Mouse (Mus musculus) ovary, postnatal 36 days (tissue): ENCODE results near the gene Farp1.

Experiments
- DNase-seq: peaks from one replicate; pipeline ENCODE4 v3.0.0; 2022; ENCODE audit warnings: low spot score, mixed read lengths

Farp1 gene

DNA sequence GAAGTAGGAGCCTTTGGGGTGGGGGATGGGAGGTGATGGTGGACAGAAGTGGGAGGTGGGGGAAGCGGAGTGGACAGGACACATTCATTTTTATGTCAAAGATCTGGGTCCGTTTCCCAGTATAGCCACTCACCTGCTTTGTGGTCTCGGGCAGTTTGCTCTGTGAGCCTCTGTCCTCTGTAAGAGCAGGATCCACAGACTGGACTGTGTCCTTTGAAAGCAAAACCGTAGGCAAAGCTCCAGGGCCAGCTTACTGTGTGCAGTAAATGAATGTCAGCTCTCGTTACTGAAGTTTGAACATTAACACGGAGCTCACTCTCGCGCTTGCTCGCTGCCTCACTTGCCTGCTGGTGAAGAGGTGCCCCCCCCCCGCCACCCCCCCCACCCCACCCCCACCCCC, 110.7 kb downstream of the Farp1 start:
- DNase-seq: no peak

DNA sequence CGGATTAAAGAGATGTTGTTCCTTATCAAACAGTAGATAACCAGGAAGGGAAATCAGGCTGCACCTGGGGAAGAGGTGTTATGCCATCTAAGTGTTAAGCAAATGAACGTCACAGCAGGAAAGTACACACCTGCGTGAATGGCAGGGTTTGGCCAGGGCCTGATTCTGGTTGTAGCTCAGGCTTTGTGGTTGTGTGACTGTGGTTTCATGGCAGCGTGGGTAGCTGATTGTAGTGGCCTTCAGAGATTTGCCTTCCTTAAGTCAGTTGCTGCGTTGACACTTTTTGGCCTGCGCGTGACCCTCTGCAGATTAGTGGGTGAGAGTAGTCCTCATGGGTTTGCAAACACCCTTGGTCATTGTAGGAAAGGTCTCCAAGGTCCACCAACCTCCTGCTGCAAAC, 111.2 kb downstream of the Farp1 start:
- no peak for DNase-seq

DNA sequence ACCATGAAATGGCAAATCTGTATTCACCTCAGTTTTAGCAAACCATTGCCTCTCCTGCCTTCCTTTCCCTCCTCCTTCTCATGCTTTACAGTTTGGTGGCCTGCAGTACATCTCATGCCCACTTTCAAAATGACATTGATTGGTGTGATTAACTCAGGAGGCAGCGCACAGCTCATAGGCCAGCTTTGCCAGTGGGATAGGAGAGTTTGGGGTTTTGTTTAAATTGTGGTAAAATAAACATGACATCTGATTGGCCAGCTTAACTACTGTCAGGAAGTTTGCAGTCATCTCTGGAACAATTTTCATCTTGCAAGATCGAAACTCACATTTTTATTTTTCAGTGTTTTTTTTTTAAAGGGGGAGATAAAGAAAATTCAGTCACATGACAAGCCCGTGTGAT, 112.0 kb downstream of the Farp1 start:
- no peak for DNase-seq

DNA sequence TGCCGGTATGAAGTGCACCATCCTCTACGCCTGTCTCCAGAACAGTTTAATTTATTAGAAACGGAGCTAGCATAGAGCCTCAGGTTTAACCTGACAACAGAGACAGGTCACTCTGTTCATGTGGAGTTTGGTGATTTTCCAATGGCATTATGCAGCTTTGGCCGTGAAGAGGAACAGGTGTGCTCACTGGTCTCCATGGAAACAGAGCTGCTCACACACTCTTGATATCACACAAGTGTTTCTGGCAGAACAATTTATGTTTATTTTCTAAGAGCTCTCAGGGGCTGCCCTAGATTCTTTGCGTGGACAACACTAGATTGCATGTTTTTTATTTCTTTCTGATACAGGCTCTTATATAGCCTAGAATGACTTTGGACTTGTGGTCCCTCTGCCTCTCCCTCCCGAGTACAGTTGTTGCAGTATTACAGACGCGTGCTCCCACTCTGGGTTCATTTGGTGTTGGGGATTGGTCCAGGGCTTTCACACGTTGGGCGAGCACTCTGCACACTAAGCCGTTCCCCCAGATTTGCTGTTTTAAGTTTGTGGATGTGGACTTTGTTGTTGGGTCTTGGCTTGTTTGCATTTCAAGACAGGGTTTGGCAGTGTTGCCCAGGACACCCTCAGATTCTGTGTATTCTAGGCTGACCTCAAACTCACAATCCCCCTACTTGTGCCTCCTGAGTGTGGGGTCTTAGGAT, 113.2 kb downstream of the Farp1 start:
- no peak for DNase-seq

DNA sequence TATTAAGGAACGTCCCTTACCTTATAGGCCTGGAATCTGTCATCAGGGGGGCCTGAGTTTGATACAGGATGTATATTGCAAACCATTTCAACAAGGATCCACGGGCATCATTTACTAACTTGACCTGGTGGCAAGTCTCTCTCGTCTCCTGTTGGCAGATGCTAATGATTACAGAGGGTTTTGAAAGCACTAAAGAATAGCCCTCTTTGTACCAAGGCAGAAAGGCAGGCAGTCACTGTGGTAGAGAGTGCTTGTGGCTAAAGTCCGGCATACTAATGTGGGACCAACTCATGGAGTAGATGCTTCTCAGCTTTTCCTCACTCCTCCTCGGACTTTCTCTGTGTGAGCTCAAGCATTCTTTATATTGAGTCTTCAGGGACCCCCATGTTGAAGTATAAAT, 115.0 kb downstream of the Farp1 start:
- no peak for DNase-seq

DNA sequence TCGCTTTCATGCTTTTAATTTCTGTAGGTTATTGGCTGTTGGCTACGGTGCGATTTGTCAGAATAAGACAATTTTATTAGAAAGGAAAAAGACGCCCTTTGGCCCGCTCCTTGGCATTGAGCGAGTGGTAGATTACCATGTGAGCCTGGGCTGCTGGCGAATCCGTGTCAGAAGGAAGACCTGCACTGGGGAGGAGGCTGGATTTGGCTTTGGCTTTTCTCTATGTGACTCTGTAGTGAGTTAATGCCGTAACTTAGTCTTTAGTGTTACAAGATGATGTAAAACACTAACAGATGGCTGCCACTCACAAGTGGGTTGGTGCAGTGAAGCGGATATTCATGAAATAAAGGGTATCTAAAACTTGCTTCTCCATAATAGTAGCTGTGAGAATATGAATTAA, 116.8 kb downstream of the Farp1 start:
- DNase-seq: no peak

DNA sequence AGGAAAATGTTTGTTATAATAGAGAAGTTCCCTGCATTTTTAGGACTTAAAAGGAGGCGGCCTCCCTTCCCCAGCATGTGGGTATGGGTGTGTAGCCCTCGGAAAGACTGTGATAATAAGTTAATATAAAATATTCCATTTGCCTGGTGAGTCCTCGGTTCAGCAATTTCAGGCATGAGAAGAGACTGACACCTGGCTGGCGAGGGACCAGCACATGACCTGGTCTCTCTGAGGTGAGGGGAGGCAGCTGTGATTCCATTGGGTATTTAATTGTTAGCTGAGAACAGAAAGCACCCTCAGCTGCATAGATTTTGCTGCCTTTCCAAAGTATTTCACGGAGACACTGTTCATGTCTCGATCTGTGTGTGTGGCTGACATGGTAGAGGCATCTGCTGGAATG, 117.8 kb downstream of the Farp1 start:
- DNase-seq: no peak

DNA sequence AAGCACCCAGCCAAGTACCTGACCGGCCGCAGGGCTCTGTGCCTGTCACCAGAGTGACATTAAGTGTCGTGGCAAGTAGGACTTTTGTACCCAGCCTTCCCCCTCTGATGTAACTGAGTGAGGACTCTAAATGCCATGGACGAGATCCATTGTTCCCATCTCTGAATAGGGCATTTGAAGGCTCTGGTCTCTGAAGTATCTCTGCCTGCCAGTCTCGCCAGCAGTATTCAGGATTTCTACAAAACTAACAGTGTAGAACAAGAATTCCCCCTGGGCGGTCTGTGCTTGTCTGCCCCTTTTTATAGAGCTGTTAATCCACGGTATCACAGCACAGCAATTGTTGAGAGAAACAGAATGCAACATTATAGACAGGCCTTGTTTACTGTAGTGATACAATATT, 118.3 kb downstream of the Farp1 start:
- no peak for DNase-seq

DNA sequence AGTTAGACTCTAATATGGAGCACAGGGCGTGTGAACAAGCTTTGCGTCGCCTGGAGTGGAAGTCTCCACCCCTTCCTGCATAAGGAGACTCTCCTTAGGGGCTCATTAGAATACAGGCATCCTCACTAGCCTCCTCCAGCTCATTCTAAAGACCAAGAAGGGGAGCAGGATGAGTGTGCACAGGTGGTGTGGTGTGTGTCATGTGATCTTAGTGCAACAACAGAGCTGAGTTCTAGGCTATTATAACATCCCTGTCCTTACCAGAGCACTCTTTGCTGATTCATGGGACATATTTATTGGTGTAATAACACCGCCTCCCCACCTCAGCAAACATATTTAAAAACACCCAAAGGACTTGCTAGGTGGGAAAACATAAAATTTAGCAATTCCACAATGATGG, 120.2 kb downstream of the Farp1 start:
- no peak for DNase-seq

DNA sequence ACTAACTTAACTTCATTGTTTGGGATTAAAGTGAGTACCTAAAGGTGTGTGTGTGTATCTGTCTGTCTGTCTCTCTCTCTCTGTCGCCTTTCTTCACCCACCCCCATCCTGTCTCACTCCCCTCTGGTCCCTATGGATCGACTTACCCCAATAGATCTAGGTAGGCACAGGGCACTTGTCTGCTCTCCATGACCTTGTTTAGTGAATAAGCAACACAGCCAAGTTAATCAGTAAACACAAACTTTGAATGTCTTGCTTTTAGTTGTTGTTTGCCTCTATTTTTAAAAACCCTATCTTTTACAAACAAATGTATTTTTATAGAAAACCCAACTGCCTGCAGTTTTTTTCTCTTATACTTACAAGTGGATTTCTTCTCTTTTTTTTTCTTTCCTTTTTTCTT, 123.6 kb downstream of the Farp1 start:
- no peak for DNase-seq

DNA sequence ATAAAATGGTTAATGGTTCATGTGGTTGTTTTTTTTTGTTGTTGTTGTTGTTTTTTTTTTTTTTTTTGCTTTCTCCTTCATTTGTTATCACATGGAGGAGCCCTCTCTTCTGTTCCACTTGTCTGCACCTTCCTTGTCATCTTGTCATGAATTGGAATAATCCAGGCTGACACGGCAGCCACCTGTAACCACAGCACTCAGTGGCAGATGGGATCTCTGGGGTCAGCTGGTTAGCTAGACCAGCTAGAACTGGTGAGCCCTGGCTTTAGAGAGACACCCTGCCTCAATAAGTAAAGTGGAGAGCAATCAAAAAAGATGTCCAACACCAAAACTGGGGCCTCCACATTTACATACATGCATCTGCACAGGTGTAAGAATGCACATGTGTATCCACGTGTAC, 127.8 kb downstream of the Farp1 start:
- DNase-seq: no peak

DNA sequence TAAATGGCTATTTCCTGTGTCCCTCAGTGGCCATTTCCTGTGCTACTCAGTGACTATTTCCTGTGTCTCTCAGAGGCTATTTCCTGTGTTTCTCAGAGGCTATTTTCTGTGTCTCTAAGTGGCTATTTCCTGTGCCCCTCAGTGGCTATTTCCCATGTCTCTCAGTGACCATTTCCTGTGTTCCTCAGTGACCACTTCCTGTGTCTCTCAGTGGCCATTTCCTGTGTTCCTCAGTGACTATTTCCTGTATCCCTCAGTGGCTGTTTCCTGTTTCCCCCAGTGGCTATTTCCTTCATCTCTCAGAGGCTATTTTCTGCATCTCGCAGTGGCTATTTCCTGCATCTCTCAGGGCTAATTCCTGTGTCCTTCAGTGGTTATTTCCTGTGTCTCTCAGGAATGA, 129.9 kb downstream of the Farp1 start:
- DNase-seq: no peak

DNA sequence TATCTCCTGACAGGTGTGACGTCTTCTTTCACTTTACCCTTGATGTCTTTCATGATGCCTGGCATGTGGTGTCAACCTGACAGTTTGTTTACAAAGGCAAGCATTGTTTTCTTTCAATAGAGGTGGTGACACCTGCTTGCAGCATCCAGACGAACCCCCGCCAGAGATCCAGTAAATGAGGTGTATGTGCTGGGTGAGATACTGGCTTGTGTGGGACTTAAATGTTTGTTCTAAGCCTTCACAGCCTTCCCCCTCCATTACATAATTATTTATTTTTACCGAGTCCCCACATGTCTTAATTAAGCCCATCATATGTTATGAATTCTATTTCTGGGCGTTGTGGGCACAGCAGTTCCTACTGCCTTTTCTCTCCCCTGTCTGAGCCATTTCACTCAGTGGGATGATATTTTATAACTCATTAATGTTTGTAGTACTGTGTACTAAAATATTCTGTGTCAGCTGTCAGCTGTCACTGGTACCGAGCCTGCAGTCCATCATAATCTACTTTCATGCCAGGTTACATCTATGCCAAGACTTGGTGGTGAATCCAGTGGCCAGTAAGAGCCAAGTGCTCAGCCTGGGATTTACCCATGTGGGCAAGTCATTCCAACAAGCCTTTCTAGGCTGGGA, 130.5 kb downstream of the Farp1 start:
- DNase-seq: no peak

DNA sequence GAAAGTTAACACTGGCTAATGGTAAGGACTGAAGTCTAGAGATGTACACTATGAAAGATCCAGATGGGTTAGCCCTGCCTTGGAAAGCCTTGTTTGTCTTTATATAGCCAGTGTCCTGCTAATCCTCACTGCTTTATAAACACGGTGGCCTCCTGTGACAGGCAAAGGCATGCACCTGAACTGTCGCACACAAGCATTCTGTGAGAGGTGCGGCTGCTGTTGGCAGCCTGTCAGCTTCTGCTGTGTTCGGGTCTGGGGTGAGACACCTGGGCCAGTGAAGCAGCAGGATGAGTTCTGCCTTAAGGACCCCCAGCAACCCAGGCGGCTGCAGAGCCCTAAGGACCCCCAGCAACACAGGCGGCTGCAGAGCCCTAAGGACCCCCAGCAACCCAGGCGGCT, 131.0 kb downstream of the Farp1 start:
- DNase-seq: no peak

DNA sequence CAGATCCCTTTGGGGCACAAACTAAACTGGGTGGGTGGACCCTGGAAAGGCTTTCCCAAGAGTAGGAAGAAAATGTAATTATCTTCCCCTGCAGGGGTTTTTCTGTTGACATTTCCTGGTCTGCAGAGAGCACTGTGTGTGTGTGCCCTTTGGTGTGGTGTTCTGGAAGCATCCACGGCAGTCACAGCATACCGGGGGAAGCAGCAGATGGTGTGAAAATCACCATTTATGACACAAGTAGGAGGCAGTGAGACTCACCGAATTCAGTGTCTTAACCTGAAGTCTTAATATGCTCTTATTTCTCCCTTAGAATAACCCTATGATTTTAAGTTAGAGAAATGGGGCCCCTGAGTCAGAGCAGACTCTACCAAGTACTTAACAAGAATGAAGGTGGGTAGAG, 133.7 kb downstream of the Farp1 start:
- DNase-seq: no peak

DNA sequence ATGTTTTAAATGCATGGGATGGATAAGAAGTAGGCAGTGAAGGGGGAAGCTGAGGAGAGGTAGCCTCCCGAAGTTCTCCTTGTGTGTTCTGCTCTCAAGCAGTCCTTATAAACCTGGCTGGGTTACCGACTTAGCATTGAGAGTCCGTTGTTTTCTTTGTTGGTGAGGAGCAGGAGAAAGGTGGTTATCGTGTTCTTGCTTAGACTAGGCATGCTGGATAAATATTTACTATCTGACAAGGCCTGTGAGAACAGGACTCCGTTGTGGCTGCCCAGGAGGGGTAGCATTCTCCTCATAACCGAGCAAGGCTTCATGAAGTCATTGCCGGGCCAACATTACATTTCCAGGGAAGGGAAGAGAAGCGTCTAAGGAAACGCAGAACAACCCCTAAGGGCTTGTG, 135.3 kb downstream of the Farp1 start:
- no peak for DNase-seq

DNA sequence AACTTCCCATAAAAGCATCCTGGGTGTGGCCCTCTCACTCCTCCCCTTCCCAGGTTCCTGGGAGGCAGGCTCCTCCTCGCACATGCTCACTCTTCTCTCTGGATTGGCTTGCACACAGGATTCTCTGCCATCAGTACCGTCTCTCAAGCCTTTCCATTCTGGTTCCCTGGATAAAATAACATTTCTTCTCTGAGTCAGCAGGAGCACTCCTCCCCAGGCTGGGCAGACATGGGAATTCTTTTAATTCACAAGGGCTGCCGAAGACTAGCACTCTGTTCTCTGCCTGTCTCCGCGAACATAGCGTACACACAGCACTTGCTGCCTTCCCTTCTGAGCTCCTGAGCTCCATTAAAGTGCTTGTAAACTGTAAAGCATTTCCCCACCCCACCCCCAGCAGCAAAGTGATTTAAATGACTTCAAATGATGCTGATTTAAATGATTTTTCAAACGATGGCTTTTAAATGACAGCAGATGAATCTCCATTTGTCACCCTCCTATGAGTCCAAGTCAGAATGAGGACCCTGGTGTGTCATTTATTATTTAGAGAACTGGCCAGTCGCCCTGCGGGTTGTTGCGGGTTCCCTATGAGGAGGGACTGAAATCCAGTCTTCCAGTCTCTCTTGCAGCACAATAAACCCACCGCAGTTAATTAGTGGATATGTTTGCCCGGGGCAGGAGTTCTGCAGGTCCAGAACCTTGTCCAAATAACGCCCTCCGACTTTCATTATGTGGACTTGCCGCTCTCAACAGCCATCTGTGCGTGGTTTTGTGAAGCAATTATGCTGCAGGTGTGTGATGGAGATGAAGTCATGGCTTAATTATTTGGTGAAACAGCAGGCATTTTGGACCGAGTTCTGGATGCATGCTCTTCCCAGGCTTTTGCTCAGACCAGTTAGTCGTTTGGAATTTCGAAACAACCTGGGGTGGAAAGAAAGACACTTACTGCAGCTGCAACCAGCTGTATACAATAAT, 137.4 kb downstream of the Farp1 start:
- DNase-seq: no peak

DNA sequence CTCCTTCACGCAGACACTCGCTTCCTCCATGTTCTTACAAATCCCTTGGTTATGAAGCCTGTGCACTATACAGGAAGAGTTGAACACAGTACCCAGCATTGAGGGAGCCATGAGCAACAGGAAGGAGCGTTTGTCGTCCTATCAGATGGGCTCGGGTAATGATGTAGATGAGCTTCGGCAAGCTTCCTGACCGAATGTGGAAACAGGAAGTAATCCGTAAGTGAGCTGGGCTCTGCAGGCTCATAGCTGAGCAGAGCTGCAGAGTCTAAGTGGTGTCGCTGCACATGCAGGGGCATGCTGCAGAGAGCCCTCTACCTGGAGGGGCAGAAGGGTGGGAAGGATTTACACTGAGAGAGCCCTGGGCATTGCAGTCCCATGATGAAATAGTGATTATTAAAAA, 140.4 kb downstream of the Farp1 start:
- DNase-seq: no peak

DNA sequence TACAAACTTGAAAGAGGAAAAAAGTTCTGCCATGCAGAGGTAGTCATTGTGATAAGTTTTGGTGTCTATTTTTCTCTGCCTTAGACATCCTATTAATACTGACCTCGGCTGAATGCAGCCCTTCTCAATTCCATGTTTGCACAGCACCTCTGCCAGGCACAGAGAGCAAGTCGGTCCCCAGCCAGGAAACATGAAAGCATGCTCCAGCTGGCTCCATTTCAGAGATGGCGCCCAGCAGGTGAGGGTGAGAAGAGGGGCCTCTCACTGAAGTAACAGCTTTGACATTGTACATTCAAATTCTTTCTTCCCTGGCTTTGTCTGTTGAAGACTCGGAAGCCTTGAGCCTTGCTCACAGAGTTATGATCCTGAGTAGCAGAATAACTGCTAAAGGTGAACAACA, 140.9 kb downstream of the Farp1 start:
- DNase-seq: no peak

DNA sequence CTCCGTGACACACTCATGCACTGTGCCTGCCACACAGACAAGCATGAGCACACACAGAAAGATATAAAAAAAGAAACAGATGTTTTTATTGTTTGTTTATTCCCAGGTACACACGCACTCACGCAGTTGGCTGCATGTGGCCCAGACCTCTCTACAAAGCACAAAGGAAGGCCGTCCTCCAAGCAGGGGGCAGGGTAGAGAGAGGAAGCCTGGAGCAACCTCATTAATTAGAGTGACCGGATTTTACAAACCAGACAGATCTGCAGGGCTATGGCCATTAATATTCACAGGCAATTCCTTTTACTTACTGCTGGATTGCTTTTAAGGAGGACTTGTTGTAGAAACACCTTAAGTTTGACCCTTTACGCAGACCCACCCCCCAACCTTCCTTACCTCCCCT, 142.9 kb downstream of the Farp1 start:
- no peak for DNase-seq

DNA sequence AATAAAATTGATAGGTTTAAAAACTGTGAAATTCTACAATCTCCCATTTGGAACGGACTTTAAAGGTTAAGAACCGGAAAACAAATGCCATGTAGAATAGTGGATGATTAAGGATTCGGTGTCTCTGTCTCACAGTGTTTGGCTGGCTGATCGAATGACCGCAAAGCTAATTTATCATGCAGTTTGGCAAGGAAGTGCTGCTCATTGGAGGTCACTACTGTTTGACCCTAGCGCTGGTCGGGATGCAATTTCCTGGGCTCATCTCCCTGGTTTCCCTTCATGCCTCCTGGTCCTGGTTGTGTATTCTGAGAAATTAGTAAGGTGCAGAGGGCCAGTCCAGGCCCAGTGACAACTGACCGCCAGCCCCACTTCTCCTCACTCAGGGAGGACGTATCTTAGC, 145.6 kb downstream of the Farp1 start:
- DNase-seq: no peak

DNA sequence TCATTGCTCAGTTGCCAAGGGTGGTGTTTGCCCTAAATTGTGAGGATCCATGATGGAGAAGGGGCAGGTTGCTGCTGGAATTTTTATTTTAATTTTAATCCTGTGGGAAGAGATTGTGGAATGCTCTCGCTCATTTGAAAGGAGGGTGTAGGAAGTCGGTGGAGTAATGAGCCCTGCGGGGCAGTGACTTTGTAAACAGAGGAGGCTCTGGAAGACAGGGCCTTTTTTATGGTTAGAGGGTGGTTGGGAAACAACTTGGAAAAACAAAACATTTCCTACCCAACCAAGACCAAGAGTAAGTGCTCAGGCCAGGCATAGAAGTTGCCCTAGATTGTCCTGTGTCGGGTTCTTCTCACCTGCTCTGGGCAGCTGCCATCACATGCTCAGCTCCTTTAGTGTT, 146.8 kb downstream of the Farp1 start:
- no peak for DNase-seq

DNA sequence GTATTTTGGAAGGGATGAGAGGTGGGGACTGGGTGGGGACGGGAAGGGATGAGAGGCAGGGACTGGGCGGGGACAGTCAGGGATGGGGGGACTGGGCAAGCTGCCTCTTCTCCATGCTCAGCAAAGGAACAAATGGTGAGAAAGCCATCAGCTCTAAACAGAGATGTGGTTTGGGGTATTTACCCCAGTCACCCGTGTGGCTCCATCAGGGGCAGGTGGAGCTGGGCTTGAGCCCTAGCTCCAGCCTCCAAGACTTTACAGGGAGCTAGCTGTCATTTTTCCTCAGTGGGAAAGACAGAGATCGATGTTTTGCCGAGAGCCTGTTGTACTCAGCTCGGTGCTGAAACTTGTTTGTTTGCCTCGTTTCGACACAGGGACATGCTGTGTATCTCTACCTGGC, 148.0 kb downstream of the Farp1 start:
- DNase-seq: no peak
